Mouse (Mus musculus): ENCODE results near the gene Tmem9b. TPM values are rescaled to one million over a fixed set of nuclear protein-coding genes. Genes with fewer than 3 reads are reported as not detected.

Tmem9b gene
- polyA plus RNA-seq, 1 experiment, result 53.9 TPM

DNA sequence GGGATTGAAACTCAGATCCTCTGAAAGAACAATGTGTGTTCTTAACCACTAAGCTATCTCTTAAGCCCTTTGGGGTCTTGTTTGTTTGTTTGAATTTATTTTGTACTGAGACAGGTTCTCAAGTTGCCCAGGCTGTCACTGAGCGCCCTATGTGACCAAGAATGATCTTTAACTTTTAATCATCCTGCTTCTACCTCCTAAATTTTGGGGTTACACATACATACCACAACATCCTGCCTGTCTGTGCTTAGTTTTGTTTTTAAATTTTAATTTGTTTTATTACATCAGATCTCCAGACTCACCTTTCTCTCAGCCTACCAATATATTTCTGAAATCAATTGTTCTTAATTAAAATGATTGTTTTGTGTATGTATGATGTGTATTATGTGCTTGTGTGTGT is 11.6 kb downstream of the Tmem9b start:
- 97% methylated on average over 1 of the region's 1 CpGs for WGBS
- H3K4me1 ChIP-seq (ENCODE audit: control insufficient read depth, insufficient read depth, insufficient read length, low read length), result no peaks in the 10 kb centered on the region
- no peak overlapping the region for H3K27ac ChIP-seq (ENCODE audit: insufficient read depth, low read depth, low read length)
- no peaks in the 10 kb centered on the region for H3K27me3 ChIP-seq (ENCODE audit: control insufficient read depth, insufficient read depth, low read length)
- TF ChIP-seq CTCF (IDR thresholded peaks at IDR 0.05; ENCODE audit: extremely low read depth, insufficient read length, insufficient replicate concordance, low read depth, low read length) (no peak), POLR2A (IDR thresholded peaks at IDR 0.05; ENCODE audit: low read depth, low read length) (no peak)
- no peak overlapping the region for H3K4me3 ChIP-seq (ENCODE audit: low read depth, low read length)
- H3K36me3 ChIP-seq (ENCODE audit: control insufficient read depth, insufficient read depth, low read length), result peaks cover 60% of the 10 kb centered on the region

DNA sequence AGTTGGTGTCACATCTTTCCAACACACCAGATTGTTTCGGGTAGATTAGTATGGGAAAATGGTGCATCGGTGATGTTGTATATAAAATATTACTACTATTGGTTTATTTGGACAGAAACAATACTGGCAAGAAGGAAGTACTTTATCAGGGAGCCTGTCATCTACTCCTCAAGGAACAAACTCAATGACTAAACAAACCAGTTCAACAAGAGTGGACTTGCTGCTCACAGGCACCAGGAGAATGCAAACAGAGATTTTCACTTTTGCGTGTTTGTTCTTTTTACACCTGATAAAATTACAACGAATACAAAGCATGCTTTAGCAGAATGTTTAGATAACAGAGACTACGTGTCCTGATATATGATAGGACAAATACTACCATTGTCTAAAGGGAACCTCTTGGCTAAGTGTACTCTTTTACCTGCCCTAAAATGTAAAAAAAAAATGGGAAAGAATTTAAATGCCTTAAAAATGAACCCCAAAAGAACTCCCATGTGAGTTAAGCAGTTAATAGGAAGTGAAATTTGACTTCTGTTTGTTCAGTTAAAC is 12.8 kb downstream of the Tmem9b start:
- H3K27ac ChIP-seq (ENCODE audit: insufficient read depth, low read depth, low read length), result no peak overlapping the region
- 23% methylated on average over 5 of the region's 5 CpGs for WGBS
- H3K27me3 ChIP-seq (ENCODE audit: control insufficient read depth, insufficient read depth, low read length), result no peaks in the 10 kb centered on the region
- peaks cover 62% of the 10 kb centered on the region for H3K36me3 ChIP-seq (ENCODE audit: control insufficient read depth, insufficient read depth, low read length)
- no peak overlapping the region for H3K4me3 ChIP-seq (ENCODE audit: low read depth, low read length)
- no peaks in the 10 kb centered on the region for H3K4me1 ChIP-seq (ENCODE audit: control insufficient read depth, insufficient read depth, insufficient read length, low read length)
- TF ChIP-seq CTCF (IDR thresholded peaks at IDR 0.05; ENCODE audit: extremely low read depth, insufficient read length, insufficient replicate concordance, low read depth, low read length) (no peak), POLR2A (IDR thresholded peaks at IDR 0.05; ENCODE audit: low read depth, low read length) (no peak)

DNA sequence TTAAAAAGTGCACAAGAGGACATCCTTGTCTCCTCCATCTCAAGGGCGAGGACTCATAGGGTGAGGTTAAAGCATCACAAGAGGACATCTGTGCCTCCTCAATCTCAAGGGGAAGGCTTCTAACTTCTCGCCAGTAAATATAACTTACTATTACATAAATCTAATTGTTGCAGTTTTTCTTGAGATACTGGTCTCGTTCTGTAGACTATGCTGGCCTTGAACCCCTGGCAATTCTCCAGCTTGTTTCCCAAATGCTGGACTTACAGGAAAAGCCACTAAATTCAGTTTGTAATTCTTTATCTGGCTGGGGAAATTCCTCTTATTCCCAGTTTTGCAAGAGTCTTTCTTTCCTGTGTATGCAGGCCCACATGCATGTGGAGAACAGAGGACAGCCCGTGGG is 17.9 kb downstream of the Tmem9b start:
- peaks cover 36% of the 10 kb centered on the region for H3K36me3 ChIP-seq (ENCODE audit: control insufficient read depth, insufficient read depth, low read length)
- no peak for TF ChIP-seq POLR2A (IDR thresholded peaks at IDR 0.05; ENCODE audit: low read depth, low read length)
- TF ChIP-seq CTCF (IDR thresholded peaks at IDR 0.05; ENCODE audit: extremely low read depth, insufficient read length, insufficient replicate concordance, low read depth, low read length), result no peak
- no peaks in the 10 kb centered on the region for H3K4me1 ChIP-seq (ENCODE audit: control insufficient read depth, insufficient read depth, insufficient read length, low read length)
- WGBS, result 72% methylated on average over 4 of the region's 4 CpGs
- no peak overlapping the region for H3K4me3 ChIP-seq (ENCODE audit: low read depth, low read length)
- no peaks in the 10 kb centered on the region for H3K27me3 ChIP-seq (ENCODE audit: control insufficient read depth, insufficient read depth, low read length)
- H3K27ac ChIP-seq (ENCODE audit: insufficient read depth, low read depth, low read length), result no peak overlapping the region

DNA sequence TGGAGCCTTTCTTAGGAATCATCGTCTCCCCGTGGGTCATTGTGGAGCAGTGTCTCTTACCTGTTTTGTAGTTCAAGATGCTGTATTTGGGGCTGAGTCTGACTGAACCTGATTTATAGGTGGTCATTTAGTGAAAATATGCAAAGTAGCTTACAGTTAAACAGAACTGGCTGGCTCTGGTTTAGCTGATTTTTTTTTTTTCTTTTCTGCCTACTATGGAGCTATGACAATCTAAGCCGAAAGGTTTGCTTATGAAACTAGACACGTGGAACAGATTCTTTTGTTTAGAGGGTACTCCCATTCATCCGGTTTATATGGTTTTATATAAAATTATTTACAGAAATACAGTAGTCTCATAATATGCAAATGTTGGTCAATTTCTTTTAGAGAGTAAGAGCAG is 21.0 kb downstream of the Tmem9b start, which contains the start of gene Ascl3:
TSS of gene Ascl3 (minus strand) at position 101 of the 400 bp plus-strand sequence.
- WGBS, result 88% methylated on average over 5 of the region's 5 CpGs
- Histone ChIP-seq H3K4me3 (ENCODE audit: low read depth, low read length) (no peak within 1 kb of the TSS), H3K4me1 (ENCODE audit: control insufficient read depth, insufficient read depth, insufficient read length, low read length) (no peaks in the 10 kb centered on the region; the same call in 1 of the 2 replicates), H3K36me3 (ENCODE audit: control insufficient read depth, insufficient read depth, low read length) (peaks cover 17% of the 10 kb centered on the region), H3K27ac (ENCODE audit: insufficient read depth, low read depth, low read length) (no peak within 1 kb of the TSS), H3K27me3 (ENCODE audit: control insufficient read depth, insufficient read depth, low read length) (no peaks in the 10 kb centered on the region)
- TF ChIP-seq CTCF (IDR thresholded peaks at IDR 0.05; ENCODE audit: extremely low read depth, insufficient read length, insufficient replicate concordance, low read depth, low read length), result no peak
- no peak for TF ChIP-seq POLR2A (IDR thresholded peaks at IDR 0.05; ENCODE audit: low read depth, low read length)

DNA sequence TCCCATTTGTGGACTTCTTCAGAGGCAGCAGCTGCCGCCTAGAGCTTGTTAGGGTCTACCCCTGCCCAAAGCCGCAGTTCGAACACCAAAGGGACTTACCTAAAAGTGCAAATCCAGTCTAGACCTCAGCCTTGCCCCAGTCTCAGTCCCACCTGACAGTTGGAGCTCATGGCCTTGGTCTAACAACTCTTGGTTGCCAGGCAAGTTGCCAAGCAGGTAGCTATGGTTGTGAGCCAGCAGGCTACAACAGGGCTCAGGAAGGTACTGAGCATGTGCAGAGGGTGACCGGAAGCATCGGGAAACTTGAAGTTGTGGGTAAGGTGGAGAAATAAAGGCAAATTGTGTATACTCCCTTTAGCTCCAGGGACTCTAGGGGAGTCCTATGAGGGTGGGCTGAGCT is 29.0 kb downstream of the Tmem9b start, which contains the start of gene BC051019:
TSS of gene BC051019 (minus strand) at position 154 of the 400 bp plus-strand sequence.
- Histone ChIP-seq H3K4me3 (ENCODE audit: low read depth, low read length) (no peak within 1 kb of the TSS), H3K36me3 (ENCODE audit: control insufficient read depth, insufficient read depth, low read length) (no peaks in the 10 kb centered on the region), H3K4me1 (ENCODE audit: control insufficient read depth, insufficient read depth, insufficient read length, low read length) (peaks cover 2% of the 10 kb centered on the region; the same call in 1 of the 2 replicates), H3K27me3 (ENCODE audit: control insufficient read depth, insufficient read depth, low read length) (no peaks in the 10 kb centered on the region), H3K27ac (ENCODE audit: insufficient read depth, low read depth, low read length) (no peak within 1 kb of the TSS)
- 76% methylated on average over 5 of the region's 5 CpGs for WGBS
- TF ChIP-seq CTCF (IDR thresholded peaks at IDR 0.05; ENCODE audit: extremely low read depth, insufficient read length, insufficient replicate concordance, low read depth, low read length), result no peak
- TF ChIP-seq POLR2A (IDR thresholded peaks at IDR 0.05; ENCODE audit: low read depth, low read length), result no peak

DNA sequence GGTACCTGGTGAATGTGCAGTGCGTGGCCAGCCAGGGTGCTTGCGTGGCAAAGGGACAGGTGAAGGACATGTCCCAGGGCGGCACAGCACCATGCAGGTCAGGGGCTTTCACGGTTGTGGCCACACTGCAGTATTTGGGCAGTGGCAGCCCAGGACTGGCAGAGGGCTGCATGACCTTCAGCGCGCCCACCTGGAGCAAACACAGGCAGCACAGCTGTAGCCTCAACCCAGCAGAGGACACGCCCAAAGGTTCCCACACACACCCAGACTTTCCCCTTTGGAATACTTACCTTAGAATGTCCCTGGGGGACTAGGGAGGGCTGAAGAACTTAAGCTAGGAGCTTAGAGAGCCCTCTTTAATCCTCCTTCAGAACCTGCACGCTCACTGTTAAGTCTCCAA is 29.6 kb downstream of the Tmem9b start:
- 81% methylated on average over 8 of the region's 8 CpGs for WGBS
- H3K27ac ChIP-seq (ENCODE audit: insufficient read depth, low read depth, low read length), result no peak overlapping the region
- no peaks in the 10 kb centered on the region for H3K36me3 ChIP-seq (ENCODE audit: control insufficient read depth, insufficient read depth, low read length)
- TF ChIP-seq POLR2A (IDR thresholded peaks at IDR 0.05; ENCODE audit: low read depth, low read length), result no peak
- TF ChIP-seq CTCF (IDR thresholded peaks at IDR 0.05; ENCODE audit: extremely low read depth, insufficient read length, insufficient replicate concordance, low read depth, low read length), result no peak
- H3K4me3 ChIP-seq (ENCODE audit: low read depth, low read length), result no peak overlapping the region
- H3K4me1 ChIP-seq (ENCODE audit: control insufficient read depth, insufficient read depth, insufficient read length, low read length), result peaks cover 2% of the 10 kb centered on the region; the same call in 1 of the 2 replicates
- H3K27me3 ChIP-seq (ENCODE audit: control insufficient read depth, insufficient read depth, low read length), result no peaks in the 10 kb centered on the region

DNA sequence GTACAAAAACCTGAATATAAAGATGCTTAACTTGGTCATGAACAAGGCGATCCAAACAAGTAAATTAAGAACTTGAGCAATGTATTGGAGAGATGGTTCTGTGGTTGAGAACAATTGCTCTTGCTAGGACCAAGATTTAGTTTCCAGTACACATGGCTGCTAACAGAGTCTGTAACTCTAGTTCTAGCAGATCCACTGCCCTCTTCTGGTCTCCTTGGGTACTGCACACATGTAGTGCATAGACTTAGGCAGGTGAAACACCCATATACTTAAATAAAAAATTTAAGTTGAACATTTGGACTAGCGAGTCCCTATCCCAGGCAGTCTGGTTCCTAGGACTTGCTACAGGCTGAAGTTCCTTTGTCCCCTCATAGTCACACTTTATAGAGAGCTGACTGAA is 30.1 kb downstream of the Tmem9b start:
- TF ChIP-seq CTCF (IDR thresholded peaks at IDR 0.05; ENCODE audit: extremely low read depth, insufficient read length, insufficient replicate concordance, low read depth, low read length) (no peak), POLR2A (IDR thresholded peaks at IDR 0.05; ENCODE audit: low read depth, low read length) (no peak)
- 97% methylated on average over 2 of the region's 2 CpGs for WGBS
- no peak overlapping the region for H3K4me3 ChIP-seq (ENCODE audit: low read depth, low read length)
- H3K27ac ChIP-seq (ENCODE audit: insufficient read depth, low read depth, low read length), result no peak overlapping the region
- no peaks in the 10 kb centered on the region for H3K27me3 ChIP-seq (ENCODE audit: control insufficient read depth, insufficient read depth, low read length)
- no peaks in the 10 kb centered on the region for H3K36me3 ChIP-seq (ENCODE audit: control insufficient read depth, insufficient read depth, low read length)
- peaks cover 2% of the 10 kb centered on the region; the same call in 1 of the 2 replicates for H3K4me1 ChIP-seq (ENCODE audit: control insufficient read depth, insufficient read depth, insufficient read length, low read length)

All from small intestine, adult 2 months (tissue).